28 mouse cellular contexts compared by ENCODE assay signal in genomic region chr10:41699669-41700068, GRCm38 (mm10). TPM values are rescaled to one million over a fixed set of nuclear protein-coding genes. Genes with fewer than 3 reads are reported as not detected.
DNase-seq lines count a peak whose midpoint lies in the region; ATAC-seq and TF ChIP-seq lines count a peak whose summit lies in the region.
"Had no signal": no experiment of that assay in that cellular context is flagged by ENCODE, and none has a peak within 500 bp of the region (broad histone marks: within the 10 kb centered on the region; RNA-seq: fewer than 3 reads in every experiment).

No protein-coding gene starts in this region.

- no peak for TF ChIP-seq CTCF in liver, adult 2 months (IDR thresholded peaks at IDR 0.05; ENCODE audit: low read depth, low read length)

- ATAC-seq in kidney, embryonic 16.5 days (ENCODE audit: low FRiP score, low TSS enrichment) = no peak
- no peak for ATAC-seq in liver, embryonic 12.5 days
- ATAC-seq: CD4-positive, CD25-positive, alpha-beta regulatory T cell, adult 4 months; forebrain, embryonic 14.5 days; forebrain, postnatal 0 days had no signal

- H3K4me1 ChIP-seq in kidney, embryonic 16.5 days (ENCODE audit: insufficient read depth, low read length) = no peaks in the 10 kb centered on the region
- no peaks in the 10 kb centered on the region for H3K4me1 ChIP-seq in liver, adult 2 months (ENCODE audit: control insufficient read depth, insufficient read depth, low read length)
- H3K4me1 ChIP-seq in liver, embryonic 12.5 days = no peaks in the 10 kb centered on the region
- H3K4me1 ChIP-seq: embryonic facial prominence, embryonic 12.5 days; heart, embryonic 12.5 days; heart, embryonic 15.5 days; hindbrain, embryonic 10.5 days had no signal

- 81% methylated on average over 5 of the region's 5 CpGs for WGBS in kidney, embryonic 16.5 days
- WGBS in liver, adult 2 months = 43% methylated on average over 5 of the region's 5 CpGs
- 64% methylated on average over 5 of the region's 5 CpGs for WGBS in liver, embryonic 12.5 days (ENCODE audit: insufficient replicate concordance)

- no peaks in the 10 kb centered on the region for H3K79me2 ChIP-seq in liver, adult 2 months (ENCODE audit: control insufficient read depth, insufficient read depth, low read length)

- H3K9me3 ChIP-seq in kidney, embryonic 16.5 days (ENCODE audit: low read length) = no peaks in the 10 kb centered on the region
- H3K9me3 ChIP-seq in liver, embryonic 12.5 days (replicated peaks) = no peaks in the 10 kb centered on the region
- H3K9me3 ChIP-seq: embryonic facial prominence, embryonic 12.5 days; embryonic facial prominence, embryonic 15.5 days; heart, embryonic 12.5 days; heart, embryonic 15.5 days; hindbrain, embryonic 10.5 days had no signal

- no peak overlapping the region for H3K4me3 ChIP-seq in kidney, embryonic 16.5 days (ENCODE audit: low read length)
- H3K4me3 ChIP-seq in liver, adult 2 months (ENCODE audit: insufficient read depth, low read depth, low read length) = no peak overlapping the region
- H3K4me3 ChIP-seq in liver, embryonic 12.5 days = no peak overlapping the region
- H3K4me3 ChIP-seq: embryonic facial prominence, embryonic 12.5 days; embryonic facial prominence, embryonic 15.5 days; heart, embryonic 12.5 days; heart, embryonic 15.5 days; hindbrain, embryonic 10.5 days had no signal

- H3K27me3 ChIP-seq in kidney, embryonic 16.5 days (ENCODE audit: insufficient read depth, low read length) = no peaks in the 10 kb centered on the region
- H3K27me3 ChIP-seq in liver, adult 2 months (ENCODE audit: control insufficient read depth, insufficient read depth, low read length) = no peaks in the 10 kb centered on the region
- no peaks in the 10 kb centered on the region for H3K27me3 ChIP-seq in liver, embryonic 12.5 days (replicated peaks)
- H3K27me3 ChIP-seq: embryonic facial prominence, embryonic 12.5 days; embryonic facial prominence, embryonic 15.5 days; heart, embryonic 12.5 days; heart, embryonic 15.5 days had no signal

- no peak for TF ChIP-seq POLR2A in liver, adult 2 months (IDR thresholded peaks at IDR 0.05; ENCODE audit: extremely low read depth, insufficient read depth, low read length)

- no peak overlapping the region for H3K27ac ChIP-seq in kidney, embryonic 16.5 days (ENCODE audit: low read length)
- no peak overlapping the region for H3K27ac ChIP-seq in liver, adult 2 months (replicated peaks; ENCODE audit: insufficient read depth, low read depth, low read length)
- no peak overlapping the region for H3K27ac ChIP-seq in liver, embryonic 12.5 days
- H3K27ac ChIP-seq: embryonic facial prominence, embryonic 12.5 days; embryonic facial prominence, embryonic 15.5 days; heart, embryonic 15.5 days; hindbrain, embryonic 10.5 days had no signal

- H3K36me3 ChIP-seq in kidney, embryonic 16.5 days (ENCODE audit: insufficient read depth, low read length) = no peaks in the 10 kb centered on the region
- no peaks in the 10 kb centered on the region for H3K36me3 ChIP-seq in liver, adult 2 months (ENCODE audit: control insufficient read depth, insufficient read depth, low read length)
- no peaks in the 10 kb centered on the region for H3K36me3 ChIP-seq in liver, embryonic 12.5 days
- H3K36me3 ChIP-seq: embryonic facial prominence, embryonic 12.5 days; embryonic facial prominence, embryonic 15.5 days; heart, embryonic 12.5 days; heart, embryonic 15.5 days; hindbrain, embryonic 10.5 days had no signal

- DNase-seq in kidney, adult 8-10 months = peak; percentile 61 to 68
- peak; percentile 71 for DNase-seq in liver, adult 2 months (ENCODE audit: extremely low read depth, low read depth, low spot score)
- peak; percentile 46 for DNase-seq in kidney, postnatal 10 days
- peak; percentile 61 for DNase-seq in kidney, postnatal 14 days
- DNase-seq in spleen, postnatal 14 days (ENCODE audit: low spot score in 2 of 2) = no peak
- no peak for DNase-seq in right cerebral cortex, postnatal 36 days (ENCODE audit: low spot score in 2 of 2)
- DNase-seq: adrenal gland, adult 2 months; adrenal gland, postnatal 14 days; cerebellum, adult 11 months; cerebellum, adult 2 months; cerebellum, adult 9-11 months; cerebellum, postnatal 25 days; forebrain, postnatal 0 days; gastrocnemius, postnatal 25 days; heart, adult 18-20 months; heart, postnatal 10 days; heart, postnatal 36 days had no signal

- H3K9ac ChIP-seq in kidney, embryonic 16.5 days (replicated peaks; ENCODE audit: low read length) = no peak overlapping the region
- no peak overlapping the region for H3K9ac ChIP-seq in liver, adult 2 months (ENCODE audit: low read depth, low read length)
- H3K9ac ChIP-seq in liver, embryonic 12.5 days = no peak overlapping the region
- H3K9ac ChIP-seq: embryonic facial prominence, embryonic 12.5 days; embryonic facial prominence, embryonic 15.5 days; forebrain, postnatal 0 days; heart, embryonic 12.5 days; heart, embryonic 15.5 days had no signal

- H3K4me2 ChIP-seq in kidney, embryonic 16.5 days (replicated peaks; ENCODE audit: low read depth, low read length) = no peak overlapping the region
- H3K4me2 ChIP-seq in liver, embryonic 12.5 days = no peak overlapping the region
- H3K4me2 ChIP-seq: embryonic facial prominence, embryonic 12.5 days; embryonic facial prominence, embryonic 15.5 days; heart, embryonic 12.5 days; heart, embryonic 15.5 days had no signal

RNA-seq across cellular contexts. Expression of gene Ccdc162, which starts 16.8 kb away (rescaled TPM):
- polyA plus RNA-seq in kidney, embryonic 16.5 days (2015; fragmentation: Nextera tagmentation; extraction: Ambion mirVana) = 0.36 and 0.40 TPM in 2 replicates
- 7.9 and 10.3 TPM in 2 replicates for total RNA-seq in liver, adult 2 months (2014; rRNA removed)
- 6.0 and 7.1 TPM in 2 replicates for polyA plus RNA-seq in liver, adult 2 months (2012; rRNA removed)
- 0.08 TPM in 2 replicates for polyA plus RNA-seq in liver, embryonic 12.5 days (2016; fragmentation: Nextera tagmentation; extraction: Ambion mirVana)
- total RNA-seq: common myeloid progenitor, adult 5-6 weeks; MEL had no signal

Comparison
In these comparisons a context has a peak if more than half of its experiments do, and no peak if none do; other contexts are left out.
1. DNase-seq: peak in kidney, adult 8-10 months (2 of 2), liver, adult 2 months (single experiment), kidney, postnatal 10 days (single experiment) and kidney, postnatal 14 days (single experiment); none in spleen, postnatal 14 days (0 of 2) and right cerebral cortex, postnatal 36 days (0 of 2).